Mouse (Mus musculus) layer of hippocampus, postnatal 10 days (tissue): Measurements from ENCODE around the gene Nanog. TPM values are rescaled to one million over a fixed set of nuclear protein-coding genes. Genes with fewer than 3 reads are reported as not detected.
"Not testable (repeated sequence)": the region's sequence is repeated elsewhere in the genome, so short reads cannot be mapped to it uniquely, and the experiment has no call there.

Experiments used
- DNase-seq, 2 experiments: peaks; one replicate each; pipeline ENCODE4 v3.0.0; 2021; ENCODE audit warnings: low spot score in 2 of 2
- total RNA-seq, 2 experiments: library from RNA; stranded (reverse); gene quantifications; 2 replicates each; pipeline ENCODE4 v1.2.3; 2021

The Nanog gene
- total RNA-seq, 2 experiments from 2014 or later, result not detected

- peak; percentile 37 to 48 for DNase-seq
Observed at GRCm38 (mm10) chr6:122702480-122703124, 4.7 kb upstream of the Nanog start.

GRCm38 (mm10) chr6:122703251-122703650 is 4.0 kb upstream of the Nanog start:
- DNase-seq, result no peak

- no peak for DNase-seq
Observed at GRCm38 (mm10) chr6:122703706-122704105, 3.6 kb upstream of the Nanog start.

- DNase-seq, result no peak
Observed at GRCm38 (mm10) chr6:122706337-122706840, 900 bp upstream of the Nanog start.

GRCm38 (mm10) chr6:122708826-122709225 is 1.5 kb downstream of the Nanog start:
- no peak for DNase-seq

- DNase-seq, result no peak
Observed at GRCm38 (mm10) chr6:122711455-122711854, 4.2 kb downstream of the Nanog start.

GRCm38 (mm10) chr6:122713116-122713515 is 5.8 kb downstream of the Nanog start:
- not testable (repeated sequence) for DNase-seq

- no peak for DNase-seq
Observed at GRCm38 (mm10) chr6:122714707-122715365, 7.5 kb downstream of the Nanog start.

GRCm38 (mm10) chr6:122715886-122716285 is 8.6 kb downstream of the Nanog start:
- DNase-seq, result no peak

- not testable (repeated sequence) for DNase-seq
Observed at GRCm38 (mm10) chr6:122718224-122718623, 10.9 kb downstream of the Nanog start.

- peak; percentile 68 to 79 for DNase-seq
Observed at GRCm38 (mm10) chr6:122719942-122720341, 12.7 kb downstream of the Nanog start.

GRCm38 (mm10) chr6:122739952-122740351 is 32.7 kb downstream of the Nanog start:
- DNase-seq, result peak; percentile 75 to 80

- peak in 1 of 2 experiments; percentile 34 for DNase-seq
Observed at GRCm38 (mm10) chr6:122741460-122742227, 34.4 kb downstream of the Nanog start.

- peak; percentile 47 to 59 for DNase-seq
Observed at GRCm38 (mm10) chr6:122742228-122742899, 35.1 kb downstream of the Nanog start.

GRCm38 (mm10) chr6:122743353-122743752 is 36.1 kb downstream of the Nanog start:
- DNase-seq, result no peak

GRCm38 (mm10) chr6:122744505-122745249 is 37.4 kb downstream of the Nanog start:
- no peak for DNase-seq

GRCm38 (mm10) chr6:122750579-122750978 is 43.3 kb downstream of the Nanog start:
- DNase-seq, result no peak

- DNase-seq, result no peak
Observed at GRCm38 (mm10) chr6:122755913-122756312, 48.6 kb downstream of the Nanog start.

- DNase-seq, result no peak
Observed at GRCm38 (mm10) chr6:122758732-122759131, 51.4 kb downstream of the Nanog start.

GRCm38 (mm10) chr6:122761011-122761599 is 53.8 kb downstream of the Nanog start:
- peak; percentile 79 to 85 for DNase-seq
